ENCODE assay signal across 19 mouse cellular contexts in the genomic region with DNA sequence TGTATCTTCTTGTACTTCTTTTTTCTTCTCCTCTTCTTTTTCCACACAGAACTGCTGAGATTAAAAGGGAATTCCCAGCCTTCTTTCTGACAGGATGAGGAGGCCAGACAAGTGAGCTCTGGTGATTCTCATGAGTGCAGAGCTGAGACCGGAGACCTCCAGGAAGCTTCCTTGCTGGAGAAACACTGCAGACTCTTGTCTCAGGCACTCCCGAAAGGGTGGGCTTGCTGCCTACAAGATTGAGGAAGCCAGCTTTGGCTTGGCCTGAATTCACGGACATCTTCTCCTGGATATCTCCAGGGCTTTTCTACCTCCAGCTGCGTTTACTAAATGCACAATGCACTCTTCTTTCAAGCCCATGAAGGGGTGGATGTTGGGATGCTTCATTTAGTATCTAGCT.
A peak's percentile ranks its signal among the peaks of the same experiment; 100 is the strongest.
DNase-seq lines count a peak whose midpoint lies in the region; ATAC-seq lines count a peak whose summit lies in the region.
"Had no signal": no experiment of that assay in that cellular context is flagged by ENCODE, and none has a peak within 500 bp of the region (broad histone marks: within the 10 kb centered on the region; RNA-seq: fewer than 3 reads in every experiment).

No protein-coding gene starts in this region.

- H3K4me2 ChIP-seq in heart, embryonic 11.5 days = no peak overlapping the region
- H3K4me2 ChIP-seq in hindbrain, embryonic 16.5 days (ENCODE audit: low read length) = no peak overlapping the region
- H3K4me2 ChIP-seq in lung, embryonic 15.5 days = no peak overlapping the region
- H3K4me2 ChIP-seq: embryonic facial prominence, embryonic 13.5 days; forebrain, embryonic 15.5 days; neural tube, embryonic 15.5 days had no signal

- no peak overlapping the region for H3K9ac ChIP-seq in heart, embryonic 11.5 days (ENCODE audit: low read depth, low read length)
- H3K9ac ChIP-seq in hindbrain, embryonic 16.5 days (ENCODE audit: low read depth, low read length) = no peak overlapping the region
- H3K9ac ChIP-seq in lung, embryonic 15.5 days = no peak overlapping the region
- H3K9ac ChIP-seq: embryonic facial prominence, embryonic 13.5 days; forebrain, embryonic 15.5 days; liver, postnatal 0 days; neural tube, embryonic 15.5 days had no signal

- ATAC-seq in heart, embryonic 11.5 days (replicated peaks; ENCODE audit: insufficient number of reproducible peaks, low FRiP score, low TSS enrichment) = no peak
- ATAC-seq in hindbrain, embryonic 16.5 days = no peak
- ATAC-seq in lung, embryonic 15.5 days (ENCODE audit: borderline replicate concordance, extremely low read depth, low FRiP score, low TSS enrichment) = no peak
- ATAC-seq: activated CD4-positive, CD25-positive, alpha-beta regulatory T cell, adult 4 months; liver, postnatal 0 days; midbrain, embryonic 16.5 days had no signal

- no peaks in the 10 kb centered on the region for H3K9me3 ChIP-seq in heart, embryonic 11.5 days (replicated peaks; ENCODE audit: control insufficient read depth, low read length)
- H3K9me3 ChIP-seq in hindbrain, embryonic 10.5 days = no peaks in the 10 kb centered on the region
- no peaks in the 10 kb centered on the region for H3K9me3 ChIP-seq in hindbrain, embryonic 16.5 days (ENCODE audit: control insufficient read depth, low read length)
- H3K9me3 ChIP-seq in lung, embryonic 15.5 days = no peaks in the 10 kb centered on the region
- no peaks in the 10 kb centered on the region for H3K9me3 ChIP-seq in limb, embryonic 10.5 days (replicated peaks)
- H3K9me3 ChIP-seq: embryonic facial prominence, embryonic 13.5 days; forebrain, embryonic 15.5 days; megakaryocyte, embryonic 14.5 days; neural tube, embryonic 15.5 days had no signal

- no peak overlapping the region for H3K4me3 ChIP-seq in heart, embryonic 11.5 days (ENCODE audit: low read depth, low read length)
- H3K4me3 ChIP-seq in hindbrain, embryonic 10.5 days = no peak overlapping the region
- no peak overlapping the region for H3K4me3 ChIP-seq in hindbrain, embryonic 16.5 days (ENCODE audit: low read length)
- H3K4me3 ChIP-seq in lung, embryonic 15.5 days = no peak overlapping the region
- H3K4me3 ChIP-seq in limb, embryonic 10.5 days = no peak overlapping the region
- H3K4me3 ChIP-seq: embryonic facial prominence, embryonic 13.5 days; forebrain, embryonic 15.5 days; megakaryocyte, embryonic 14.5 days; neural tube, embryonic 15.5 days had no signal

- no peak for DNase-seq in heart, postnatal 25 days (ENCODE audit: low spot score)
- no peak for DNase-seq in hindbrain, embryonic 10.5 days (ENCODE audit: low spot score)
- no peak for DNase-seq in lung, adult 18-20 months
- DNase-seq in limb, embryonic 10.5 days (ENCODE audit: low spot score) = no peak
- DNase-seq in cerebellum, adult 11 months = no peak
- DNase-seq: gastrocnemius, postnatal 25 days; liver; liver, postnatal 0 days; spleen, adult 18-20 months had no signal

- no peaks in the 10 kb centered on the region for H3K27me3 ChIP-seq in heart, embryonic 11.5 days (ENCODE audit: control insufficient read depth, insufficient read depth, low read length)
- H3K27me3 ChIP-seq in hindbrain, embryonic 10.5 days (ENCODE audit: insufficient read depth, poor library complexity, severe bottlenecking) = no peaks in the 10 kb centered on the region
- no peaks in the 10 kb centered on the region for H3K27me3 ChIP-seq in hindbrain, embryonic 16.5 days (replicated peaks; ENCODE audit: control insufficient read depth, insufficient read depth, low read length)
- H3K27me3 ChIP-seq in lung, embryonic 15.5 days = no peaks in the 10 kb centered on the region
- no peaks in the 10 kb centered on the region for H3K27me3 ChIP-seq in limb, embryonic 10.5 days (ENCODE audit: low read depth, poor library complexity, severe bottlenecking)
- H3K27me3 ChIP-seq: embryonic facial prominence, embryonic 13.5 days; forebrain, embryonic 15.5 days; megakaryocyte, embryonic 14.5 days; neural tube, embryonic 15.5 days had no signal

- 0 out of 2 replicates have a peak, but pooled peaks cover 2% of the 10 kb centered on the region for H3K4me1 ChIP-seq in heart, embryonic 11.5 days (ENCODE audit: control insufficient read depth, insufficient read depth, low read length)
- peaks cover 28% of the 10 kb centered on the region for H3K4me1 ChIP-seq in hindbrain, embryonic 10.5 days (replicated peaks)
- H3K4me1 ChIP-seq in hindbrain, embryonic 16.5 days (ENCODE audit: control insufficient read depth, insufficient read depth, low read depth, low read length) = no peaks in the 10 kb centered on the region
- H3K4me1 ChIP-seq in lung, embryonic 15.5 days = 0 out of 2 replicates have a peak, but pooled peaks cover 12% of the 10 kb centered on the region
- H3K4me1 ChIP-seq in limb, embryonic 10.5 days = peaks cover 14% of the 10 kb centered on the region
- H3K4me1 ChIP-seq: megakaryocyte, embryonic 14.5 days had no signal

- no peaks in the 10 kb centered on the region for H3K36me3 ChIP-seq in heart, embryonic 11.5 days (ENCODE audit: control insufficient read depth, insufficient read depth, low read length)
- no peaks in the 10 kb centered on the region for H3K36me3 ChIP-seq in hindbrain, embryonic 10.5 days
- H3K36me3 ChIP-seq in hindbrain, embryonic 16.5 days (ENCODE audit: control insufficient read depth, insufficient read depth, low read length) = no peaks in the 10 kb centered on the region
- no peaks in the 10 kb centered on the region for H3K36me3 ChIP-seq in lung, embryonic 15.5 days
- no peaks in the 10 kb centered on the region for H3K36me3 ChIP-seq in limb, embryonic 10.5 days
- H3K36me3 ChIP-seq: embryonic facial prominence, embryonic 13.5 days; forebrain, embryonic 15.5 days; G1E; neural tube, embryonic 15.5 days had no signal

- WGBS in heart, embryonic 11.5 days (ENCODE audit: insufficient replicate concordance) = 47% methylated on average over 4 of the region's 4 CpGs
- WGBS in hindbrain, embryonic 10.5 days = 67% methylated on average over 4 of the region's 4 CpGs
- WGBS in hindbrain, embryonic 16.5 days = 78% methylated on average over 4 of the region's 4 CpGs
- 65% methylated on average over 4 of the region's 4 CpGs for WGBS in lung, embryonic 15.5 days
- WGBS in limb, embryonic 10.5 days = 77% methylated on average over 4 of the region's 4 CpGs

- intact Hi-C loops in heart, postnatal 25 days (cut with DNase I) = loop anchor here (5.0 kb wide), 2 partner anchors 341 to 366 kb away; no protein-coding TSS in a partner anchor

- peak overlapping the region; percentile 32; the same call in 1 of the 2 replicates for H3K27ac ChIP-seq in heart, embryonic 11.5 days (ENCODE audit: low read depth, low read length)
- 0 out of 2 replicates have a peak overlapping the region, but pooled peaks have one; percentile 29 for H3K27ac ChIP-seq in hindbrain, embryonic 10.5 days
- H3K27ac ChIP-seq in hindbrain, embryonic 16.5 days (ENCODE audit: low read depth, low read length) = no peak overlapping the region
- H3K27ac ChIP-seq in lung, embryonic 15.5 days = peak overlapping the region; percentile 41; the same call in 1 of the 2 replicates
- peak overlapping the region; percentile 53; the same call in 1 of the 2 replicates for H3K27ac ChIP-seq in limb, embryonic 10.5 days
- H3K27ac ChIP-seq: forebrain, embryonic 15.5 days; neural tube, embryonic 15.5 days had no signal
